Mouse (Mus musculus): ENCODE results near the gene Rbl1.

Rbl1 gene

GRCm38 (mm10) chr2:157132686-157133540, 71.4 kb downstream of the Rbl1 start:
- DNase-seq = no peak

- no peak for DNase-seq
Measured at GRCm38 (mm10) chr2:157132086-157132485, 72.2 kb downstream of the Rbl1 start.

GRCm38 (mm10) chr2:157130813-157131514, 73.4 kb downstream of the Rbl1 start:
- DNase-seq = no peak

GRCm38 (mm10) chr2:157129601-157130164, 74.7 kb downstream of the Rbl1 start:
- no peak for DNase-seq

GRCm38 (mm10) chr2:157129096-157129495, 75.2 kb downstream of the Rbl1 start:
- no peak for DNase-seq

- no peak for DNase-seq
Measured at GRCm38 (mm10) chr2:157128072-157128471, 76.3 kb downstream of the Rbl1 start.

GRCm38 (mm10) chr2:157127370-157127769, 77.0 kb downstream of the Rbl1 start:
- DNase-seq = no peak

GRCm38 (mm10) chr2:157125246-157125645, 79.1 kb downstream of the Rbl1 start:
- DNase-seq = no peak

GRCm38 (mm10) chr2:157121766-157122165, 82.6 kb downstream of the Rbl1 start:
- no peak for DNase-seq

- no peak for DNase-seq
Measured at GRCm38 (mm10) chr2:157119075-157119474, 85.3 kb downstream of the Rbl1 start.

- DNase-seq = no peak
Measured at GRCm38 (mm10) chr2:157118556-157118955, 85.8 kb downstream of the Rbl1 start.

- DNase-seq = no peak
Measured at GRCm38 (mm10) chr2:157116964-157117363, 87.4 kb downstream of the Rbl1 start.

GRCm38 (mm10) chr2:157108236-157108635, 96.1 kb downstream of the Rbl1 start:
- no peak for DNase-seq

GRCm38 (mm10) chr2:157104454-157104853, 99.9 kb downstream of the Rbl1 start:
- no peak for DNase-seq

- DNase-seq = no peak
Measured at GRCm38 (mm10) chr2:157102256-157102655, 102.1 kb downstream of the Rbl1 start.

- DNase-seq = no peak
Measured at GRCm38 (mm10) chr2:157101650-157102049, 102.7 kb downstream of the Rbl1 start.

GRCm38 (mm10) chr2:157100319-157100605, 104.1 kb downstream of the Rbl1 start:
- no peak for DNase-seq

- DNase-seq = no peak
Measured at GRCm38 (mm10) chr2:157099532-157100318, 104.6 kb downstream of the Rbl1 start.

All from cerebellum, adult 8-10 months (tissue).